Mouse (Mus musculus): ENCODE measurements around the gene Zmynd15.

The Zmynd15 gene

GRCm38 (mm10) chr11:70506385-70506784 is 47.2 kb downstream of the Zmynd15 start:
- DNase-seq (ENCODE audit: low read depth, low spot score), result peak; percentile 54

- DNase-seq (ENCODE audit: low read depth, low spot score), result no peak
Measured at GRCm38 (mm10) chr11:70506962-70507515, 47.8 kb downstream of the Zmynd15 start.

DNA sequence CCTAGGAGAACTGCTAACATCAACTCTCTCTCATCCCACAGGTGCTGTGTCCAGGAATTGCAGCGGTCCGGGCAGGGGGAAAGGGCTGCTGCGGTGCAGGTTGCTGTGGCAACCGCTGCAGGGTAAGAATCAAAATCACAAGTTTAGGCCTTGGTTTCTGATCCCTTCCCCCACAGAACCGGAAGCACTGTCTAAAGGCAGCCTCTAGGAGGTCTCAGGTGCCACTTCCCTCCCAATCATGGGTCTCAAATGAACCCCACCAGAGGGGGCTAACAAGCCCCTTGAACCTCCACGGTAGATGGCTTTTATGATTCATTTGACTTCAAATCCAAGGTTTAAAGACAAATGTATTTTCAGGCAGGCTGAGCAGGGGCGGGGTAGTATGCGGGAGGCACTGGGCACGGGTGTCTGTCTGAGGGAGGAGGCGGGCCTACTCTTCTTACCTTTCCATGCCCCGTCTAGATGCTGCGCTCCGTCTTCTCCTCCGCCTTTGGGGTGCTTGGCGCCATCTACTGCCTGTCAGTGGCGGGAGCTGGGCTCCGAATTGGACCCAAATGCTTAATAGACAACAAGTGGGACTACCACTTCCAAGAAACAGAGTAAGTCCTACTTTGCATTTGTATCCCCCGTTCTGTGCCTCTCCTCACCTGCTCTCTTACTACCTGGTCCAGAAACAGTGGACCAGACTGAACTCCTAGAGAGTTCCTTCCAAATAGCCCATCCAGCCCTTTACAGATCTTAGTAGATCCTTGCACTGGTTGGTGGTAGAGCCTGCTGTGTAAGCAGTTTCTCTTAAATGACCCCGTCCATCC is 50.7 kb downstream of the Zmynd15 start:
- DNase-seq (ENCODE audit: low read depth, low spot score), result no peak

GRCm38 (mm10) chr11:70511242-70511641 is 52.0 kb downstream of the Zmynd15 start:
- no peak for DNase-seq (ENCODE audit: low read depth, low spot score)

- no peak for DNase-seq (ENCODE audit: low read depth, low spot score)
Measured at GRCm38 (mm10) chr11:70511825-70512224, 52.6 kb downstream of the Zmynd15 start.

- no peak for DNase-seq (ENCODE audit: low read depth, low spot score)
Measured at GRCm38 (mm10) chr11:70512709-70513342, 53.6 kb downstream of the Zmynd15 start.

- no peak for DNase-seq (ENCODE audit: low read depth, low spot score)
Measured at GRCm38 (mm10) chr11:70513520-70513919, 54.3 kb downstream of the Zmynd15 start.

DNA sequence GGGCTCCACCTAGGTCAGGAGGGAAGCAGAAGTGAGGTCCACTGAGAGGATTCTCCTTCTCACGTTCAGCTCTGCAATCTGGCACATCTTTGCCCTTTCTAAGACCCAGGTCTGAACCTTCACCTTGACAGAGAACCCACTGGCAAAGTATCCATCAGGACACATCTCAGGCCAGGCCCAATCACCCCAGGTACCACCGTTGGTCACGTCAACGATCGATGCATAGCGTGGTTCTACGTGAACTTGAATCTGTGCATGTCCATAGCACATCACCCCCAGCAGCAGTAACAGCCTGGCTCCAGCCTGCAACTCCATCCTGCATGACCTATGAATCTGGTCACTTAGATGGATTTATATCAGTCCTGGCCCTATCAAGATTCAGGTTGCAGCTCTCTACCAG is 55.1 kb downstream of the Zmynd15 start, which contains the start of gene Vmo1:
Gene Vmo1 (minus strand): TSS at position 329 of the 400 bp plus-strand sequence.
- no peak for DNase-seq (ENCODE audit: low read depth, low spot score)

Measured in retina, postnatal 7 days (tissue).